Mouse (Mus musculus) heart, embryonic 12.5 days (tissue): ENCODE measurements around the gene Rnf114. TPM values are rescaled to one million over a fixed set of nuclear protein-coding genes. Genes with fewer than 3 reads are reported as not detected.

Experiments used
- ATAC-seq: fragments of 200-750 bp; cut with Nextera tagmentation; 2 replicates; pipeline ENCODE4 v1.8.0; 2017; ENCODE audit warnings: moderate TSS enrichment, moderate library complexity; ENCODE audit not compliant: insufficient number of reproducible peaks, low FRiP score
- H3K27ac ChIP-seq: fragments of 300-500 bp; sonication (generic); 2 replicates; pipeline ENCODE4 v1.5.1; 2016; ENCODE audit warnings: mild to moderate bottlenecking, moderate library complexity; ENCODE audit not compliant: poor library complexity, severe bottlenecking
- H3K27me3 ChIP-seq: fragments of 300-500 bp; sonication (generic); replicated peaks from 2 replicates; pipeline ENCODE4 v1.6.1; 2016; ENCODE audit warnings: mild to moderate bottlenecking, moderate library complexity
- H3K36me3 ChIP-seq: fragments of 300-500 bp; sonication (generic); 2 replicates; pipeline ENCODE4 v1.6.1; 2016; ENCODE audit warnings: mild to moderate bottlenecking, moderate library complexity
- H3K4me1 ChIP-seq: fragments of 300-500 bp; sonication (generic); replicated peaks from 2 replicates; pipeline ENCODE4 v1.6.1; 2016; ENCODE audit warnings: mild to moderate bottlenecking
- H3K4me2 ChIP-seq: fragments of 300-500 bp; sonication (generic); 2 replicates; pipeline ENCODE4 v1.6.1; 2016; ENCODE audit warnings: mild to moderate bottlenecking, moderate library complexity
- H3K4me3 ChIP-seq: fragments of 300-500 bp; sonication (generic); 2 replicates; pipeline ENCODE4 v1.5.1; 2016; ENCODE audit warnings: mild to moderate bottlenecking
- H3K9ac ChIP-seq: fragments of 300-500 bp; sonication (generic); 2 replicates; pipeline ENCODE4 v1.6.1; 2016; ENCODE audit warnings: mild to moderate bottlenecking, moderate library complexity
- H3K9me3 ChIP-seq: fragments of 300-500 bp; sonication (generic); replicated peaks from 2 replicates; pipeline ENCODE4 v1.6.1; 2016; ENCODE audit warnings: mild to moderate bottlenecking, moderate library complexity
- WGBS: fragments of 180-500 bp; shearing (Covaris S2); methylation state at CpG from one replicate; pipeline ENCODE4 v1.1.7; 2016; 5-methylcytosine and 5-hydroxymethylcytosine counted together
- polyA plus RNA-seq: library from polyadenylated mRNA; unstranded; fragments of >200 nt; fragmentation: Nextera tagmentation; extraction: Ambion mirVana; gene quantifications from 2 replicates; pipeline ENCODE4 v1.2.1, GENCODE M21; 2016

Gene Rnf114
- polyA plus RNA-seq: 61.4 and 62.9 TPM in 2 replicates

GRCm38 (mm10) chr2:167491757-167492708 lies at the start of gene Rnf114:
Gene Rnf114 (plus strand): TSS chr2:167492645.
- Histone ChIP-seq H3K4me3 (peak within 1 kb of the TSS; percentile 96), H3K9ac (peak within 1 kb of the TSS; percentile 95), H3K4me1 (peaks cover 27% of the 10 kb centered on the region), H3K9me3 (no peaks in the 10 kb centered on the region), H3K4me2 (peak within 1 kb of the TSS; percentile 87), H3K27ac (peak within 1 kb of the TSS; percentile 93), H3K36me3 (peaks cover 12% of the 10 kb centered on the region; the same call in 1 of the 2 replicates), H3K27me3 (no peaks in the 10 kb centered on the region)
- WGBS: 3% methylated on average over 52 of the region's 52 CpGs
- peak; percentile 43 for ATAC-seq

GRCm38 (mm10) chr2:167443411-167444193 lies 48.8 kb upstream of the Rnf114 start:
- ATAC-seq: no peak
- H3K4me2 ChIP-seq: no peak overlapping the region
- no peak overlapping the region for H3K4me3 ChIP-seq
- WGBS: 88% methylated on average over 4 of the region's 4 CpGs
- H3K27me3 ChIP-seq: no peaks in the 10 kb centered on the region
- peaks cover 20% of the 10 kb centered on the region for H3K4me1 ChIP-seq
- H3K27ac ChIP-seq: no peak overlapping the region
- no peaks in the 10 kb centered on the region; the same call in 1 of the 2 replicates for H3K9me3 ChIP-seq
- no peak overlapping the region for H3K9ac ChIP-seq
- peaks cover 83% of the 10 kb centered on the region for H3K36me3 ChIP-seq

GRCm38 (mm10) chr2:167445911-167446780 lies 46.3 kb upstream of the Rnf114 start:
- no peak overlapping the region for H3K9ac ChIP-seq
- no peaks in the 10 kb centered on the region for H3K9me3 ChIP-seq
- WGBS: 72% methylated on average over 20 of the region's 20 CpGs
- peaks cover 20% of the 10 kb centered on the region for H3K4me1 ChIP-seq
- ATAC-seq: no peak
- H3K4me2 ChIP-seq: no peak overlapping the region
- peaks cover 84% of the 10 kb centered on the region for H3K36me3 ChIP-seq
- no peaks in the 10 kb centered on the region for H3K27me3 ChIP-seq
- 0 out of 2 replicates have a peak overlapping the region, but pooled peaks have one; percentile 36 for H3K27ac ChIP-seq
- no peak overlapping the region for H3K4me3 ChIP-seq

- WGBS: 85% methylated on average over 7 of the region's 7 CpGs
- H3K36me3 ChIP-seq: peaks cover 81% of the 10 kb centered on the region
- H3K4me2 ChIP-seq: no peak overlapping the region
- peak; percentile 76 for ATAC-seq
- H3K27ac ChIP-seq: peak overlapping the region; percentile 36
- H3K27me3 ChIP-seq: no peaks in the 10 kb centered on the region
- H3K9ac ChIP-seq: no peak overlapping the region
- no peaks in the 10 kb centered on the region for H3K9me3 ChIP-seq
- no peak overlapping the region for H3K4me3 ChIP-seq
- H3K4me1 ChIP-seq: peaks cover 20% of the 10 kb centered on the region
Observed at GRCm38 (mm10) chr2:167447207-167447606, 45.2 kb upstream of the Rnf114 start.

GRCm38 (mm10) chr2:167447629-167448028 lies 44.8 kb upstream of the Rnf114 start:
- ATAC-seq: peak; percentile 93
- Histone ChIP-seq H3K36me3 (peaks cover 79% of the 10 kb centered on the region), H3K27ac (peak overlapping the region; percentile 36; the same call in 1 of the 2 replicates), H3K4me3 (no peak overlapping the region), H3K27me3 (no peaks in the 10 kb centered on the region), H3K9me3 (no peaks in the 10 kb centered on the region), H3K4me2 (no peak overlapping the region), H3K4me1 (peaks cover 20% of the 10 kb centered on the region), H3K9ac (no peak overlapping the region)
- WGBS: 62% methylated on average over 8 of the region's 8 CpGs

GRCm38 (mm10) chr2:167449331-167450275 lies 42.8 kb upstream of the Rnf114 start:
- Histone ChIP-seq H3K27ac (no peak overlapping the region), H3K36me3 (peaks cover 82% of the 10 kb centered on the region)
- WGBS: 90% methylated on average over 21 of the region's 21 CpGs

GRCm38 (mm10) chr2:167450647-167451046 lies 41.8 kb upstream of the Rnf114 start:
- WGBS: 90% methylated on average over 8 of the region's 8 CpGs
- no peak overlapping the region for H3K4me3 ChIP-seq
- no peak overlapping the region for H3K27ac ChIP-seq
- H3K27me3 ChIP-seq: no peaks in the 10 kb centered on the region
- no peak overlapping the region for H3K4me2 ChIP-seq
- no peaks in the 10 kb centered on the region for H3K9me3 ChIP-seq
- H3K4me1 ChIP-seq: peaks cover 12% of the 10 kb centered on the region
- peaks cover 83% of the 10 kb centered on the region for H3K36me3 ChIP-seq
- no peak overlapping the region for H3K9ac ChIP-seq
- no peak for ATAC-seq

More at GRCm38 (mm10) chr2:167449331-167450275, 42.8 kb upstream of the Rnf114 start:
- no peak overlapping the region for H3K4me3 ChIP-seq
- H3K9me3 ChIP-seq: no peaks in the 10 kb centered on the region
- ATAC-seq: no peak
- no peaks in the 10 kb centered on the region for H3K27me3 ChIP-seq
- no peak overlapping the region for H3K9ac ChIP-seq
- no peak overlapping the region for H3K4me2 ChIP-seq
- peaks cover 20% of the 10 kb centered on the region for H3K4me1 ChIP-seq

GRCm38 (mm10) chr2:167453814-167454213 lies 38.6 kb upstream of the Rnf114 start:
- 0 out of 2 replicates have a peak, but pooled peaks cover 3% of the 10 kb centered on the region for H3K4me1 ChIP-seq
- no peaks in the 10 kb centered on the region for H3K9me3 ChIP-seq
- no peaks in the 10 kb centered on the region for H3K27me3 ChIP-seq
- no peak overlapping the region for H3K4me2 ChIP-seq
- no peak overlapping the region for H3K9ac ChIP-seq
- 68% methylated on average over 3 of the region's 3 CpGs for WGBS
- no peak for ATAC-seq
- no peak overlapping the region for H3K4me3 ChIP-seq
- H3K36me3 ChIP-seq: peaks cover 91% of the 10 kb centered on the region
- H3K27ac ChIP-seq: no peak overlapping the region

GRCm38 (mm10) chr2:167456361-167457020 lies 36.0 kb upstream of the Rnf114 start:
- no peak overlapping the region for H3K9ac ChIP-seq
- no peak for ATAC-seq
- H3K4me1 ChIP-seq: 0 out of 2 replicates have a peak, but pooled peaks cover 3% of the 10 kb centered on the region
- no peak overlapping the region for H3K4me3 ChIP-seq
- H3K36me3 ChIP-seq: peaks cover 89% of the 10 kb centered on the region
- no peak overlapping the region for H3K27ac ChIP-seq
- no peak overlapping the region for H3K4me2 ChIP-seq
- H3K27me3 ChIP-seq: no peaks in the 10 kb centered on the region
- 88% methylated on average over 5 of the region's 5 CpGs for WGBS
- no peaks in the 10 kb centered on the region for H3K9me3 ChIP-seq
